Mouse (Mus musculus) kidney, adult 2 months (tissue): ENCODE data around the gene Slc48a1.

ENCODE experiments used
- CTCF ChIP-seq: fragments of 200-500 bp; conservative IDR thresholded peaks from 2 replicates; pipeline ENCODE4 v1.5.1; 2011; ENCODE audit warnings: low read depth, mild to moderate bottlenecking, control low read depth, low read length, moderate library complexity, mixed read lengths; ENCODE audit not compliant: insufficient read depth, insufficient read length
- POLR2A ChIP-seq: fragments of 200-500 bp; IDR thresholded peaks from one replicate; pipeline ENCODE4 v1.6.1; 2011; ENCODE audit warnings: low read depth, low read length, control low read depth

DNA sequence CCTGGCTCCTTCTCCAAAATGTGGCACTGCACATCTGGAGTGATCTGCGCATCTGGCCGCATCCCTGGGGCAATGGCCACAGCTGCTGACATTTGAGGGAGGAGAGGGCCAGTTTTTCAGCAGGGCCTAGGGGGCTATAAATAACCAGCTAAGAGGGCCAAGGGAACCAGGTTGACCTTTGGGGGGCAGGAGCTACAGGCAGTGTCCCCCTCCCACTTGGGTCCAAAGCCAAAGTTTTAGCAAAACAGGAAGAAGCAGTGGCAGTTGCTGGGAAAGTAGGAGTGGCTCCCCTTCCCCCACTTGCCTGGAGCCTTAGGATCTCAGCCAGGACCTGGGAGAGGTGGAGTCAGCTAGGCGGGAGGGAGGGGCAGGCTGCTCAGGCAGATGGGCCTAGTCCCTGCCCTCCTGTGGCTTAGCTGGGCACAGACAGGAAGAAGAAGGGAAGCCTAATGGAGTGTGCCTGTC is 61.7 kb downstream of the Slc48a1 start:
- TF ChIP-seq CTCF (peak; percentile 48), POLR2A (no peak)
